Mouse (Mus musculus) stomach, embryonic 16.5 days (tissue): ENCODE results near the gene Cks1b. TPM values are rescaled to one million over a fixed set of nuclear protein-coding genes. Genes with fewer than 3 reads are reported as not detected.

Experiments used
- ATAC-seq: fragments of 200-750 bp; cut with Nextera tagmentation; 2 replicates; pipeline ENCODE4 v1.8.0; 2017; ENCODE audit warnings: moderate number of reproducible peaks, moderate TSS enrichment; ENCODE audit not compliant: insufficient read depth, low FRiP score
- H3K27ac ChIP-seq: fragments of 300-500 bp; sonication (generic); 2 replicates; pipeline ENCODE4 v1.5.1; 2014; ENCODE audit warnings: low read length
- H3K27me3 ChIP-seq: fragments of 300-500 bp; sonication (generic); 2 replicates; pipeline ENCODE4 v1.6.1; 2014; ENCODE audit warnings: low read length, control low read depth, mixed read lengths; ENCODE audit not compliant: control insufficient read depth, insufficient read depth
- H3K36me3 ChIP-seq: fragments of 300-500 bp; sonication (generic); 2 replicates; pipeline ENCODE4 v1.6.1; 2014; ENCODE audit warnings: low read length; ENCODE audit not compliant: control insufficient read depth, insufficient read depth
- H3K4me1 ChIP-seq: fragments of 300-500 bp; sonication (generic); 2 replicates; pipeline ENCODE4 v1.6.1; 2014; ENCODE audit warnings: low read length, control low read depth, mixed read lengths; ENCODE audit not compliant: control insufficient read depth, insufficient read depth
- H3K4me2 ChIP-seq: fragments of 300-500 bp; sonication (generic); 2 replicates; pipeline ENCODE4 v1.6.1; 2014; ENCODE audit warnings: low read depth, low read length, mixed read lengths
- H3K4me3 ChIP-seq: fragments of 300-500 bp; sonication (generic); replicated peaks from 2 replicates; pipeline ENCODE4 v1.5.1; 2014; ENCODE audit warnings: mild to moderate bottlenecking, low read length
- H3K9ac ChIP-seq: fragments of 300-500 bp; sonication (generic); 2 replicates; pipeline ENCODE4 v1.6.1; 2014; ENCODE audit warnings: low read length
- H3K9me3 ChIP-seq: fragments of 300-500 bp; sonication (generic); replicated peaks from 2 replicates; pipeline ENCODE4 v1.6.1; 2016; ENCODE audit warnings: low read length, control low read depth; ENCODE audit not compliant: control insufficient read depth
- WGBS: fragments of 180-500 bp; shearing (Covaris S2); extraction: QIAGEN DNeasy Blood & Tissue Kit; methylation state at CpG from one replicate; pipeline ENCODE4 v1.1.7; 2014; 5-methylcytosine and 5-hydroxymethylcytosine counted together
- polyA plus RNA-seq: library from polyadenylated mRNA; unstranded; fragments of >200 nt; fragmentation: Nextera tagmentation; extraction: Ambion mirVana; gene quantifications from 2 replicates; pipeline ENCODE4 v1.2.1, GENCODE M21; 2015

Gene Cks1b
- polyA plus RNA-seq, 1 experiment from 2014 or later = 323 TPM

- Histone ChIP-seq H3K4me1 (peaks cover 3% of the 10 kb centered on the region; the same call in 1 of the 2 replicates), H3K4me3 (no peak overlapping the region), H3K36me3 (peaks cover 16% of the 10 kb centered on the region), H3K4me2 (no peak overlapping the region), H3K27me3 (no peaks in the 10 kb centered on the region), H3K9ac (no peak overlapping the region), H3K9me3 (no peaks in the 10 kb centered on the region), H3K27ac (no peak overlapping the region)
- WGBS = 91% methylated on average over 3 of the region's 3 CpGs
- ATAC-seq = no peak
Measured at GRCm38 (mm10) chr3:89409701-89410100, 8.5 kb downstream of the Cks1b start.

- H3K9me3 ChIP-seq = no peaks in the 10 kb centered on the region
- peaks cover 8% of the 10 kb centered on the region; the same call in 1 of the 2 replicates for H3K36me3 ChIP-seq
- peaks cover 3% of the 10 kb centered on the region; the same call in 1 of the 2 replicates for H3K4me1 ChIP-seq
- H3K9ac ChIP-seq = no peak overlapping the region
- no peaks in the 10 kb centered on the region for H3K27me3 ChIP-seq
- WGBS = 62% methylated on average over 16 of the region's 16 CpGs
- no peak overlapping the region for H3K4me2 ChIP-seq
- no peak overlapping the region for H3K27ac ChIP-seq
- no peak overlapping the region for H3K4me3 ChIP-seq
- ATAC-seq = no peak
Measured at GRCm38 (mm10) chr3:89408448-89408847, 9.7 kb downstream of the Cks1b start.

GRCm38 (mm10) chr3:89406887-89407286 lies 11.3 kb downstream of the Cks1b start:
- 91% methylated on average over 6 of the region's 6 CpGs for WGBS
- Histone ChIP-seq H3K36me3 (peaks cover 8% of the 10 kb centered on the region; the same call in 1 of the 2 replicates), H3K27ac (no peak overlapping the region), H3K9ac (no peak overlapping the region), H3K4me2 (no peak overlapping the region), H3K9me3 (no peaks in the 10 kb centered on the region), H3K4me1 (peaks cover 3% of the 10 kb centered on the region; the same call in 1 of the 2 replicates), H3K4me3 (no peak overlapping the region), H3K27me3 (no peaks in the 10 kb centered on the region)
- ATAC-seq = no peak

- Histone ChIP-seq H3K36me3 (peaks cover 7% of the 10 kb centered on the region; the same call in 1 of the 2 replicates), H3K4me1 (no peaks in the 10 kb centered on the region), H3K4me2 (no peak within 1 kb of the TSS), H3K9me3 (no peaks in the 10 kb centered on the region), H3K4me3 (no peak within 1 kb of the TSS), H3K27me3 (no peaks in the 10 kb centered on the region), H3K27ac (no peak within 1 kb of the TSS), H3K9ac (no peak within 1 kb of the TSS)
- ATAC-seq = no peak
- WGBS = 72% methylated on average over 5 of the region's 5 CpGs
Measured at GRCm38 (mm10) chr3:89402693-89403092, 15.5 kb downstream of the Cks1b start, which contains the start of gene Lenep. Gene Lenep (minus strand): TSS chr3:89402793.

GRCm38 (mm10) chr3:89401329-89401728 lies 16.9 kb downstream of the Cks1b start:
- H3K9me3 ChIP-seq = no peaks in the 10 kb centered on the region
- H3K36me3 ChIP-seq = no peaks in the 10 kb centered on the region
- no peak overlapping the region for H3K9ac ChIP-seq
- ATAC-seq = no peak
- H3K4me3 ChIP-seq = no peak overlapping the region
- H3K27me3 ChIP-seq = no peaks in the 10 kb centered on the region
- H3K4me1 ChIP-seq = no peaks in the 10 kb centered on the region
- 92% methylated on average over 7 of the region's 7 CpGs for WGBS
- no peak overlapping the region for H3K4me2 ChIP-seq
- no peak overlapping the region for H3K27ac ChIP-seq

GRCm38 (mm10) chr3:89396654-89397005 lies 21.6 kb downstream of the Cks1b start:
- Histone ChIP-seq H3K9ac (peak overlapping the region; percentile 86), H3K27ac (peak overlapping the region; percentile 98), H3K4me2 (peak overlapping the region; percentile 100), H3K4me3 (peak overlapping the region; percentile 81), H3K4me1 (peaks cover 15% of the 10 kb centered on the region), H3K9me3 (no peaks in the 10 kb centered on the region), H3K36me3 (no peaks in the 10 kb centered on the region), H3K27me3 (no peaks in the 10 kb centered on the region)
- 2% methylated on average over 4 of the region's 4 CpGs for WGBS
- ATAC-seq = no peak

GRCm38 (mm10) chr3:89395806-89396653 lies 22.2 kb downstream of the Cks1b start:
- H3K4me3 ChIP-seq = peak overlapping the region; percentile 81
- no peaks in the 10 kb centered on the region for H3K36me3 ChIP-seq
- H3K27me3 ChIP-seq = no peaks in the 10 kb centered on the region
- no peak for ATAC-seq
- WGBS = under 1% methylated on average over 44 of the region's 44 CpGs
- H3K9ac ChIP-seq = peak overlapping the region; percentile 86
- H3K4me1 ChIP-seq = peaks cover 18% of the 10 kb centered on the region
- peak overlapping the region; percentile 100 for H3K4me2 ChIP-seq
- no peaks in the 10 kb centered on the region for H3K9me3 ChIP-seq
- peak overlapping the region; percentile 98 for H3K27ac ChIP-seq

- H3K4me1 ChIP-seq = peaks cover 19% of the 10 kb centered on the region
- ATAC-seq = no peak
Measured at GRCm38 (mm10) chr3:89395419-89395805, 22.8 kb downstream of the Cks1b start.

GRCm38 (mm10) chr3:89394894-89395256 lies 23.3 kb downstream of the Cks1b start:
- ATAC-seq = peak; percentile 16
- WGBS = under 1% methylated on average over 12 of the region's 12 CpGs
- no peaks in the 10 kb centered on the region for H3K27me3 ChIP-seq
- no peaks in the 10 kb centered on the region for H3K36me3 ChIP-seq
- H3K27ac ChIP-seq = peak overlapping the region; percentile 98
- no peaks in the 10 kb centered on the region for H3K9me3 ChIP-seq
- H3K9ac ChIP-seq = peak overlapping the region; percentile 86
- H3K4me3 ChIP-seq = peak overlapping the region; percentile 81
- peaks cover 25% of the 10 kb centered on the region for H3K4me1 ChIP-seq
- peak overlapping the region; percentile 100 for H3K4me2 ChIP-seq

More at GRCm38 (mm10) chr3:89395419-89395805, 22.8 kb downstream of the Cks1b start:
- H3K4me3 ChIP-seq = peak overlapping the region; percentile 81
- no peaks in the 10 kb centered on the region for H3K9me3 ChIP-seq
- H3K27ac ChIP-seq = peak overlapping the region; percentile 98
- H3K4me2 ChIP-seq = peak overlapping the region; percentile 100
- H3K36me3 ChIP-seq = no peaks in the 10 kb centered on the region
- H3K27me3 ChIP-seq = no peaks in the 10 kb centered on the region
- 6% methylated on average over 10 of the region's 10 CpGs for WGBS
- peak overlapping the region; percentile 86 for H3K9ac ChIP-seq
